Mouse (Mus musculus) kidney, embryonic 15.5 days (tissue): Measurements from ENCODE around the gene Kcnh7. TPM values are rescaled to one million over a fixed set of nuclear protein-coding genes. Genes with fewer than 3 reads are reported as not detected.

Experiments used
- ATAC-seq: fragments of 200-750 bp; cut with Nextera tagmentation; replicated peaks from 2 replicates; pipeline ENCODE4 v1.8.0; 2017; ENCODE audit warnings: moderate TSS enrichment; ENCODE audit not compliant: low FRiP score
- H3K27ac ChIP-seq: fragments of 300-500 bp; sonication (generic); 2 replicates; pipeline ENCODE4 v1.5.1; 2015; ENCODE audit warnings: mild to moderate bottlenecking, inconsistent platforms
- H3K27me3 ChIP-seq: fragments of 300-500 bp; sonication (generic); 2 replicates; pipeline ENCODE4 v1.6.1; 2015; ENCODE audit warnings: inconsistent platforms
- H3K36me3 ChIP-seq: fragments of 300-500 bp; sonication (generic); 2 replicates; pipeline ENCODE4 v1.6.1; 2015; ENCODE audit warnings: inconsistent platforms
- H3K4me1 ChIP-seq: fragments of 300-500 bp; sonication (generic); 2 replicates; pipeline ENCODE4 v1.6.1; 2015; ENCODE audit warnings: inconsistent platforms
- H3K4me2 ChIP-seq: fragments of 300-500 bp; sonication (generic); 2 replicates; pipeline ENCODE4 v1.6.1; 2015; ENCODE audit warnings: moderate library complexity, mild to moderate bottlenecking, inconsistent platforms
- H3K4me3 ChIP-seq: fragments of 300-500 bp; sonication (generic); replicated peaks from 2 replicates; pipeline ENCODE4 v1.5.1; 2015; ENCODE audit warnings: mild to moderate bottlenecking, inconsistent platforms
- H3K9ac ChIP-seq: fragments of 300-500 bp; sonication (generic); 2 replicates; pipeline ENCODE4 v1.6.1; 2015; ENCODE audit warnings: mild to moderate bottlenecking, inconsistent platforms
- H3K9me3 ChIP-seq: fragments of 300-500 bp; sonication (generic); replicated peaks from 2 replicates; pipeline ENCODE4 v1.6.1; 2016; ENCODE audit warnings: inconsistent platforms
- WGBS: fragments of 180-500 bp; shearing (Covaris S2); methylation state at CpG from one replicate; pipeline ENCODE4 v1.1.7; 2015; ENCODE audit warnings: mixed read lengths; 5-methylcytosine and 5-hydroxymethylcytosine counted together
- polyA plus RNA-seq: library from polyadenylated mRNA; unstranded; fragments of >200 nt; fragmentation: Nextera tagmentation; extraction: Ambion mirVana; gene quantifications from 2 replicates; pipeline ENCODE4 v1.2.1, GENCODE M21; 2015

Kcnh7 gene
- polyA plus RNA-seq, 1 experiment from 2014 or later = 1.5 TPM

GRCm38 (mm10) chr2:63091775-63092174, 92.3 kb downstream of the Kcnh7 start:
- Histone ChIP-seq H3K9me3 (no peaks in the 10 kb centered on the region), H3K27me3 (no peaks in the 10 kb centered on the region), H3K9ac (no peak overlapping the region), H3K4me3 (no peak overlapping the region), H3K4me2 (no peak overlapping the region), H3K36me3 (no peaks in the 10 kb centered on the region), H3K27ac (no peak overlapping the region), H3K4me1 (no peaks in the 10 kb centered on the region)
- 58% methylated on average over 4 of the region's 4 CpGs for WGBS
- no peak for ATAC-seq

DNA sequence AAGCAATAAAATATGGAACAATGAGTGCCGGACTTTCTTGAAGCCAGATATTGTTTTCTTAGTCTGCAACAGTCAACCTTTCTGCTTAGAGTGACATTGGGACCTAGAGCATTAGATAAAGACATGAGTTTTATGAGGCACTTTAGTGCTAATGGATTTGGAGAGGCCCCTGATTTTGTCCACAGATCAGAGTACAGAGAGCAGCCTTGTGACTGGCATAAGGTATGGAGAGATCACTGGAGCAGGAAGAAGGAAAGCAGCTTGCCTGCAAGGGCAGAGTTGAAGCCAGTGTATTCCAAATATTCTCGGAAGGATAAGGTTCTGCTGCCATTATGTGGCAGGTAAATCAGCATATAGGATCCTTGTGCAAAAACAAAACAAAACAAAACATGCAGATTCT, 93.6 kb downstream of the Kcnh7 start:
- 50% methylated on average over 2 of the region's 2 CpGs for WGBS
- Histone ChIP-seq H3K4me1 (no peaks in the 10 kb centered on the region), H3K36me3 (no peaks in the 10 kb centered on the region), H3K27ac (no peak overlapping the region), H3K9ac (no peak overlapping the region), H3K9me3 (no peaks in the 10 kb centered on the region), H3K4me3 (no peak overlapping the region), H3K4me2 (no peak overlapping the region), H3K27me3 (no peaks in the 10 kb centered on the region)
- no peak for ATAC-seq

DNA sequence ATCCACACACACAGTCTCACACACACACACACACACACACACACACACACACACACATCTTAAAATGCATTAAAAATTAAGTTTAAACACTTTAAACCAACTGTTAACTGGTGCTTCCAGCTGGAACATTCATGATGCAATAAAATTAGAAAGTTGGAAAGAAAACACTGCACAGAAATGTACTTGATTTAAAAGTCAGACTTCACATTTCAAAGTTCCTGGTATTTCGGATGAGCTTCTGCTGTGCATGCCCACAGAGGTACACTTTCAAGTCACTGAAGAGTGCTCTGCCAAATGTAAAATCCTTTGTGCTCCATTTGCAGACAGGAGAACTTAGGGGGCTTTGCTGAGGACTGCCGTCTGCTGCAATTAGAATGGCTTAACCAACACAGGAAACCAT, 125.7 kb downstream of the Kcnh7 start:
- no peak overlapping the region for H3K4me2 ChIP-seq
- no peaks in the 10 kb centered on the region for H3K9me3 ChIP-seq
- no peaks in the 10 kb centered on the region for H3K4me1 ChIP-seq
- no peak overlapping the region for H3K9ac ChIP-seq
- H3K36me3 ChIP-seq = no peaks in the 10 kb centered on the region
- no peak for ATAC-seq
- no peak overlapping the region for H3K27ac ChIP-seq
- WGBS = 93% methylated on average over 2 of the region's 2 CpGs
- H3K4me3 ChIP-seq = no peak overlapping the region
- no peaks in the 10 kb centered on the region for H3K27me3 ChIP-seq

DNA sequence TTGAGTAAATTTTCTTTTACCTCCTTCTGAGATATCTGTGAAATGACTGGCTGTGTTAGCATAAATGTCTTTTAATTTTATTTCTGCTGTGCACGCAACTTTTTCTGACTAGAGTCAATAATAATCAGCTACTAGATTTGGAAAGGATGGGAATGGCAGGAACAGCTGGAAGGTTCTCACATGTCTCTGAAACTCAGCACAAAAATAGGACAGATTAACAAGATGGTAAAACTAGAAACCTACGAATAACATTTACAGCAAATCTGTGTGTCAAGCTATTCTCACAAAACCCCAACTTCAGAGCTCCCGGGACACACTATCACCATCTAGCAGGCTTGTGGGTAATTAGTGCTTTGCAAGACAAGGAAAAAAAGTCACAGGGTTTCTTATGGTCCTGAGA, 134.2 kb downstream of the Kcnh7 start:
- no peaks in the 10 kb centered on the region for H3K9me3 ChIP-seq
- H3K27ac ChIP-seq = no peak overlapping the region
- no peaks in the 10 kb centered on the region for H3K4me1 ChIP-seq
- no peaks in the 10 kb centered on the region for H3K36me3 ChIP-seq
- 85% methylated on average over 3 of the region's 3 CpGs for WGBS
- no peak for ATAC-seq
- H3K4me3 ChIP-seq = no peak overlapping the region
- H3K27me3 ChIP-seq = no peaks in the 10 kb centered on the region
- H3K4me2 ChIP-seq = no peak overlapping the region
- H3K9ac ChIP-seq = no peak overlapping the region

- Histone ChIP-seq H3K36me3 (no peaks in the 10 kb centered on the region), H3K4me2 (no peak overlapping the region), H3K27ac (no peak overlapping the region), H3K9ac (no peak overlapping the region), H3K9me3 (no peaks in the 10 kb centered on the region), H3K4me3 (no peak overlapping the region), H3K4me1 (no peaks in the 10 kb centered on the region), H3K27me3 (no peaks in the 10 kb centered on the region)
- no peak for ATAC-seq
- WGBS = 92% methylated on average over 3 of the region's 3 CpGs
Measured at GRCm38 (mm10) chr2:63039718-63040117, 144.4 kb downstream of the Kcnh7 start.

GRCm38 (mm10) chr2:63014909-63015308, 169.2 kb downstream of the Kcnh7 start:
- no peaks in the 10 kb centered on the region for H3K27me3 ChIP-seq
- no peak overlapping the region for H3K9ac ChIP-seq
- no peaks in the 10 kb centered on the region for H3K4me1 ChIP-seq
- ATAC-seq = peak; percentile 58; the same call in 1 of the 2 replicates
- H3K27ac ChIP-seq = no peak overlapping the region
- H3K9me3 ChIP-seq = no peaks in the 10 kb centered on the region
- no peaks in the 10 kb centered on the region for H3K36me3 ChIP-seq
- no peak overlapping the region for H3K4me3 ChIP-seq
- H3K4me2 ChIP-seq = no peak overlapping the region

DNA sequence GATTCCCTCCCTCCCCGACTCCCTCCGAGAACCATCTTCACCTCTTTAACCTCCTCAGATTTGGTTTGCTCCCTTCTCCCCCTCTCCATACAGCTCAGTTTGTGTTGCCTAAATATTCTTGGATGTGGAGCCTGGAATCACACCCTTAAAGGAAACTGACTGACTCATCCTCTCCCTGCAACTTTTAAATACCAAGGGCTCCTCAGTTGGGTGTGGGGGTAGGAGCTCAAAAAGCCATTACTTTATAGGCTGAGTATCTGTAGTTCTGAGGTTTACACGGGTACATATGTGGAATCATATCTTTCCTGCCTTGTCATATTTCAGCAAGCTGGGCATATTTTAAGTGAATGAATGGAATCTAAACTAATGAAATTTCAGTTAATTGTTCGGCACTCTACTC, 174.9 kb downstream of the Kcnh7 start:
- WGBS = 82% methylated on average over 4 of the region's 4 CpGs
- H3K9me3 ChIP-seq = no peaks in the 10 kb centered on the region
- H3K4me2 ChIP-seq = no peak overlapping the region
- H3K36me3 ChIP-seq = no peaks in the 10 kb centered on the region
- H3K4me1 ChIP-seq = no peaks in the 10 kb centered on the region
- ATAC-seq = no peak
- no peak overlapping the region for H3K27ac ChIP-seq
- H3K4me3 ChIP-seq = no peak overlapping the region
- no peak overlapping the region for H3K9ac ChIP-seq
- no peaks in the 10 kb centered on the region for H3K27me3 ChIP-seq

- Histone ChIP-seq H3K9ac (no peak overlapping the region), H3K4me1 (no peaks in the 10 kb centered on the region), H3K36me3 (no peaks in the 10 kb centered on the region), H3K9me3 (no peaks in the 10 kb centered on the region), H3K4me3 (no peak overlapping the region), H3K4me2 (no peak overlapping the region), H3K27ac (no peak overlapping the region), H3K27me3 (no peaks in the 10 kb centered on the region)
- WGBS = 89% methylated on average over 1 of the region's 1 CpGs
- no peak for ATAC-seq
Measured at GRCm38 (mm10) chr2:63002784-63003183, 181.3 kb downstream of the Kcnh7 start.

GRCm38 (mm10) chr2:62997692-62998091, 186.4 kb downstream of the Kcnh7 start:
- Histone ChIP-seq H3K4me3 (no peak overlapping the region), H3K9me3 (no peaks in the 10 kb centered on the region), H3K27ac (no peak overlapping the region), H3K36me3 (no peaks in the 10 kb centered on the region), H3K4me2 (no peak overlapping the region), H3K4me1 (no peaks in the 10 kb centered on the region), H3K9ac (no peak overlapping the region), H3K27me3 (no peaks in the 10 kb centered on the region)
- ATAC-seq = no peak
- WGBS = 89% methylated on average over 2 of the region's 2 CpGs

DNA sequence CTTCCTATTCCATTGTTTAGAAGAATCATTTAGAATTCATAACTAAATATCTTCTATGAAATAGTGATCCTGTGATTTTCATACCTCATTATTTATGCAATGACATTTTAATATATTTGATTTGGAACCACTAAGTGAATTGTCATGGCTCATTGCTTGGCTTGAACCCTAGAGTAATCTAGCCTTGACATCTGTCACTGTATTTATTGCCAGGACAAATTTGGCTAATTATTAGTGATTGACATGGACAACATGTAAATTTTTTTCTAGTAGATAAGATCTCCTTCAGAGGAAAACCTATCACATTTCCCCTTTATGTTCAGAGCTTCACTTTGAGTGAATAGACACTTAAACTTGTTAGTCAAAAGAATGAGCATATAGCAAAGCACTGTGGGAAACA, 195.5 kb downstream of the Kcnh7 start:
- H3K4me2 ChIP-seq = no peak overlapping the region
- H3K4me3 ChIP-seq = no peak overlapping the region
- no peaks in the 10 kb centered on the region for H3K27me3 ChIP-seq
- no peaks in the 10 kb centered on the region for H3K36me3 ChIP-seq
- H3K9me3 ChIP-seq = no peaks in the 10 kb centered on the region
- ATAC-seq = no peak
- no peaks in the 10 kb centered on the region for H3K4me1 ChIP-seq
- no peak overlapping the region for H3K27ac ChIP-seq
- H3K9ac ChIP-seq = no peak overlapping the region

GRCm38 (mm10) chr2:62983936-62984335, 200.2 kb downstream of the Kcnh7 start:
- Histone ChIP-seq H3K4me1 (no peaks in the 10 kb centered on the region), H3K9me3 (no peaks in the 10 kb centered on the region), H3K4me3 (no peak overlapping the region), H3K27me3 (no peaks in the 10 kb centered on the region), H3K27ac (no peak overlapping the region), H3K36me3 (no peaks in the 10 kb centered on the region), H3K4me2 (no peak overlapping the region), H3K9ac (no peak overlapping the region)
- 63% methylated on average over 2 of the region's 2 CpGs for WGBS
- ATAC-seq = no peak

- no peak overlapping the region for H3K9ac ChIP-seq
- no peak for ATAC-seq
- H3K9me3 ChIP-seq = no peaks in the 10 kb centered on the region
- H3K27me3 ChIP-seq = no peaks in the 10 kb centered on the region
- 81% methylated on average over 1 of the region's 1 CpGs for WGBS
- H3K36me3 ChIP-seq = no peaks in the 10 kb centered on the region
- H3K4me1 ChIP-seq = no peaks in the 10 kb centered on the region
- no peak overlapping the region for H3K27ac ChIP-seq
- no peak overlapping the region for H3K4me2 ChIP-seq
- no peak overlapping the region for H3K4me3 ChIP-seq
Measured at GRCm38 (mm10) chr2:62935273-62935874, 248.7 kb downstream of the Kcnh7 start.

DNA sequence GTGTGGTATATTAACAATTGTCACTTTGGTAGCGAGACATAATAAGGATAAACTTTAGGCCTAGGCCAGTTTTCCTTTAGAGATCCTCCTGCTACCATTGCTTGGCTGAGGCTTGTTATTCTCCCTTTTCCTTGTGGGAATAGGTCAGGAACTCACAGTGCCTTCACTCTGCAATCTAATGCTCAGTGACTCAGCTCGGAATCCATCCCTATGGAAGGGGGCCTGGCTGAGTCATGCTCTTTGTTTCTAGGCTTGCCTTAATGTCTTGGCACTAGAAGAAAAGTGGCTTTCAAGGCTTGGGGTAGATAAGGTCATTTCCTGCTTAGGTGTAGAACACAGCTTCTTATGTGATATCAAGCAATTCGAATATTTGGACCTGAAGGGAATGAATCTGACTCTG, 255.6 kb downstream of the Kcnh7 start:
- no peaks in the 10 kb centered on the region for H3K36me3 ChIP-seq
- H3K27ac ChIP-seq = 0 out of 2 replicates have a peak overlapping the region, but pooled peaks have one; percentile 32
- H3K9ac ChIP-seq = no peak overlapping the region
- H3K27me3 ChIP-seq = no peaks in the 10 kb centered on the region
- no peak overlapping the region for H3K4me3 ChIP-seq
- H3K4me2 ChIP-seq = no peak overlapping the region
- 67% methylated on average over 3 of the region's 3 CpGs for WGBS
- no peaks in the 10 kb centered on the region for H3K9me3 ChIP-seq
- ATAC-seq = peak; percentile 56; the same call in 1 of the 2 replicates
- no peaks in the 10 kb centered on the region for H3K4me1 ChIP-seq
